Mouse (Mus musculus): ENCODE data around the gene Mpc1. TPM values are rescaled to one million over a fixed set of nuclear protein-coding genes. Genes with fewer than 3 reads are reported as not detected.
A peak's percentile ranks its signal among the peaks of the same experiment; 100 is the strongest.
"Not testable (repeated sequence)": the region's sequence is repeated elsewhere in the genome, so short reads cannot be mapped to it uniquely, and the experiment has no call there.

Mpc1 gene
- total and polyA plus RNA-seq, 3 experiments = 92.5 to 304 (median 296) TPM

- no peak for DNase-seq
Measured at GRCm38 (mm10) chr17:8328511-8329174, 45.9 kb downstream of the Mpc1 start.

DNA sequence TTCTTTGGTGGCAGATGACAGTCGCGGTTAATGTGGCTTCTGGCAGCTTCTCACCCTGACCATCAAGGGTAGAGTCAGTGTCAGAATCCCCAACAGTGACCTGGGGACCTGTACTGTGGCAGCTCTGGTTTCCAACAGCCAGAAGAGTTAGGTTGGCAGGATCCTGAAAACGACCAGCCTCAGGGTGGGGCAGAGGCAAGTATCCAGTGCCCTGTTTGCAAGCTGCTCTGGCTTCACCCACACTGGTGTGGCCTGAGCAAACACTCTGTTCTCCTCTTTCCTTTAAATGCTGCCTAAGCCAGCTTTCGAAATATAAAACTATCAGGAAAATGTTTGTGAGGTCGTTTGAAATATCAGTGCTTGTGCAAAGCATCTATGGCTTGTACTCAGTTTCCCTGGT is 47.9 kb downstream of the Mpc1 start:
- DNase-seq = no peak

DNA sequence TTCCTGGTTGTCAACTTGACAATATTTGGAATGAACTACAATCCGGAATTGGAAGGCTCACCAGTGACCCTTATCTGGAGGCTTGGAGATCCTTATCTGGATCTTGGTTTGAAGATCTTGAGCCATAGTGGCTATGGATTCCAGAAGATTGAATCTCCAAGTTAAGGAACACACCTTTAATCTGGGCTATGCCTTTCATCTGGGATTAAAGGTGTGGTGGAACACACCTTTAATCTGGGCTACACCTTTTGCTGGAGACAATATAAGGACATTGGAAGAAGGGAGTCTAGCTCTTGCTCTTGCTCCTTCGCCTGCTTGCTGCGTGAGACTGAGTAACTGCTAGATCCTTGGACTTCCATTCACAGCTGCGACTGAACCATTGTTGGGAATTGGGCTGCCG is 54.5 kb downstream of the Mpc1 start, which contains the start of gene Prr18:
Gene Prr18 (plus strand): TSS at position 301 of the 400 bp plus-strand sequence.
- not testable (repeated sequence) for DNase-seq

DNA sequence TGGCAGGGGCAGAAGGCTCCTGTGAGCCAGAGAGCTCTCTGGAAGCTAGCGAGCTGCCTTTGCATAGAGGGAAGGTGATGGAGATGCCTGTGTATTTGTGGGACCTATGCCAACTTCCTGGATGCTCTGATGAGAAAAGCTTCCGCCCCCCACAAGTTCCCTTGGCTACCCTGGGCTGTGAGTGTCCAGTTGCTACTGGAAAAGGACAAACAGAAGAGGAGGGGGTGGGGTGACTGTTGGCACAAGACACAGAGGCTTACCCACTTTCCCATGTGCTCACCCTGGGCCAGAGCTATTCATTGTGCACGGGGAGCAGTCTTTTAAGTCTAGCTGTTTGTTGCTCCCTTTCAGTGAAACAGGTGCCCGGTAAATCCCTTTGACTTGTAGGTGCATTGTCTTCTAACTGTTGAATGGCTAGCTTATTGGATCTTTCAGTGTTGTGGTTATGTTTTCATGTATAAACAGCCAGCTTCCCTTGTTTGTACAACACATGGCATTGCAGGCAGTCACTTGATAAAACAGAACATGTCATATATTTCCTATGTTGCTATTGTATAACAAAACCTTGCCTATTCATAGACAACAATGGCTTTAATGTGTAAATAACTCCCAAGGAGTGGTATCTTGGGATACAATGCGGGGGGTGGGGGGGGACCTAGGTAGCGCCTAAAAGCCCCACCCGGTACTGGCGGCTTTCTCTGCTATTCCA is 57.1 kb downstream of the Mpc1 start:
- DNase-seq = no peak

GRCm38 (mm10) chr17:8340407-8341359 is 58.0 kb downstream of the Mpc1 start:
- DNase-seq = peak; percentile 44

GRCm38 (mm10) chr17:8341360-8341963 is 58.8 kb downstream of the Mpc1 start:
- no peak for DNase-seq

DNA sequence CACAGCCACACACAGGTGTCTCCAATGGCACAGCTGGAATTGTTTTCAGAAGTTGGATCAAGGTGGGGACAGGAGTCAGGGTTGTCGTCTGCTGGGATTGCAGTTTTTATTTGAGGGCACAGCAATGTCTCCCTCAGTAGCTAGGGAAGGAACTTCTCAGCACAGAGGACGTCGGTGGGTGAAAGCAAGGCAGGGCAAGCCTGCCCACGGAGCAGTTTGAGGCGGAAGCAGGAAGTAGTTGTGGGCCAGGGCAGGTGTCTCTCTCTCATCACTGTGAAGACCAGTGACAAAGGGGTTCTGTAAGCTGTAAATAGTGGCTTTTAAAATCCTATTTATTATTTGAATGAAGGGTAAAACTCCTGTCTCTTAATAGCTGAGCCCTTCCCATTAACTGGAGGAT is 60.0 kb downstream of the Mpc1 start:
- DNase-seq = no peak

- peak; percentile 23 for DNase-seq
Measured at GRCm38 (mm10) chr17:8343416-8343815, 60.7 kb downstream of the Mpc1 start.

Other genes with a start within 250 kb of the Mpc1 start
- gene Gm49673, start 135.1 kb upstream of the Mpc1 start, total RNA-seq (2021) = not detected
- 2.5 and 16.1 TPM in 2 replicates for gene Gm49673, start 135.1 kb upstream of the Mpc1 start, polyA plus RNA-seq (2012; rRNA removed)
- 10 to 100 TPM; 29.2 to 62.6 TPM for gene Rnaset2a, start 134.8 kb upstream of the Mpc1 start, total RNA-seq (2021)
- 54.9 and 82.3 TPM in 2 replicates for gene Rnaset2a, start 134.8 kb upstream of the Mpc1 start, polyA plus RNA-seq (2012; rRNA removed)
- gene Fgfr1op, start 117.4 kb upstream of the Mpc1 start, total RNA-seq (2021) = 10 to 100 TPM; 16.6 to 21.4 TPM
- 0.42 and 0.43 TPM in 2 replicates for gene Fgfr1op, start 117.4 kb upstream of the Mpc1 start, polyA plus RNA-seq (2012; rRNA removed)
- gene Ccr6, start 46.9 kb upstream of the Mpc1 start, total RNA-seq (2021) = not detected
- gene Ccr6, start 46.9 kb upstream of the Mpc1 start, polyA plus RNA-seq (2012; rRNA removed) = 0.08 and 0.29 TPM in 2 replicates
- 10 to 100 TPM; 32.8 to 39.7 TPM for gene Sft2d1, start 28.2 kb downstream of the Mpc1 start, total RNA-seq (2021)
- 108 and 123 TPM in 2 replicates for gene Sft2d1, start 28.2 kb downstream of the Mpc1 start, polyA plus RNA-seq (2012; rRNA removed)
- under 1 TPM; 0.14 to 0.49 TPM for gene Prr18, start 54.6 kb downstream of the Mpc1 start, total RNA-seq (2021)
- 0.25 and 0.38 TPM in 2 replicates for gene Prr18, start 54.6 kb downstream of the Mpc1 start, polyA plus RNA-seq (2012; rRNA removed)
- not detected for gene T2, start 73.1 kb downstream of the Mpc1 start, total RNA-seq (2021)
- gene T2, start 73.1 kb downstream of the Mpc1 start, polyA plus RNA-seq (2012; rRNA removed) = not detected in 2 replicates
- gene T, start 151.5 kb downstream of the Mpc1 start, total RNA-seq (2021) = not detected
- 0.26 and 0.28 TPM in 2 replicates for gene T, start 151.5 kb downstream of the Mpc1 start, polyA plus RNA-seq (2012; rRNA removed)
- 10 to 100 TPM; 21.4 to 36.2 TPM for gene Pde10a, start 242.5 kb downstream of the Mpc1 start, total RNA-seq (2021)
- 10.1 and 13.8 TPM in 2 replicates for gene Pde10a, start 242.5 kb downstream of the Mpc1 start, polyA plus RNA-seq (2012; rRNA removed)